In genomic region chr7:122969231-122970032, GRCm38 (mm10) we compare ENCODE assay signal across 8 mouse cellular contexts. TPM values are rescaled to one million over a fixed set of nuclear protein-coding genes. Genes with fewer than 3 reads are reported as not detected.
DNase-seq lines count a peak whose midpoint lies in the region; ATAC-seq and TF ChIP-seq lines count a peak whose summit lies in the region.

No protein-coding gene starts in this region.

- H3K9ac ChIP-seq in forebrain, embryonic 15.5 days (replicated peaks) = peak overlapping the region; percentile 98
- peak overlapping the region; percentile 100 for H3K9ac ChIP-seq in lung, embryonic 14.5 days

- no peaks in the 10 kb centered on the region for H3K27me3 ChIP-seq in forebrain, embryonic 15.5 days
- no peaks in the 10 kb centered on the region for H3K27me3 ChIP-seq in lung, embryonic 14.5 days (ENCODE audit: insufficient read depth, low read length)
- no peaks in the 10 kb centered on the region for H3K27me3 ChIP-seq in thymus, adult 2 months (ENCODE audit: control insufficient read depth, insufficient read depth, low read length)

- intact Hi-C loops in heart, postnatal 36 days (cut with DNase I) = loop anchor here (5.0 kb wide), 1 partner anchor 158 kb away; no protein-coding TSS in a partner anchor

- under 1% methylated on average over 60 of the region's 62 CpGs for WGBS in forebrain, embryonic 15.5 days
- WGBS in lung, embryonic 14.5 days = under 1% methylated on average over 62 of the region's 62 CpGs
- under 1% methylated on average over 62 of the region's 62 CpGs for WGBS in olfactory bulb, adult 2 months
- under 1% methylated on average over 62 of the region's 62 CpGs for WGBS in thymus, adult 2 months

- peak; percentile 91 for TF ChIP-seq POLR2A in olfactory bulb, adult 2 months (IDR thresholded peaks at IDR 0.05; ENCODE audit: insufficient read depth, low read depth, low read length)
- peak; percentile 97 for TF ChIP-seq POLR2A in thymus, adult 2 months (IDR thresholded peaks at IDR 0.05; ENCODE audit: control insufficient read depth, extremely low read depth, insufficient read depth, low read length, poor library complexity)

- no peaks in the 10 kb centered on the region for H3K9me3 ChIP-seq in forebrain, embryonic 15.5 days
- H3K9me3 ChIP-seq in lung, embryonic 14.5 days (ENCODE audit: low read depth, low read length) = no peaks in the 10 kb centered on the region

- peaks cover 9% of the 10 kb centered on the region for H3K36me3 ChIP-seq in forebrain, embryonic 15.5 days
- H3K36me3 ChIP-seq in lung, embryonic 14.5 days (ENCODE audit: insufficient read depth) = peaks cover 24% of the 10 kb centered on the region
- no peaks in the 10 kb centered on the region for H3K36me3 ChIP-seq in thymus, adult 2 months (ENCODE audit: control insufficient read depth, insufficient read depth, low read length)

- peak; percentile 98 for ATAC-seq in forebrain, embryonic 15.5 days (replicated peaks)
- ATAC-seq in lung, embryonic 14.5 days (ENCODE audit: insufficient read depth) = peak; percentile 98

- H3K27ac ChIP-seq in forebrain, embryonic 15.5 days (replicated peaks) = peak overlapping the region; percentile 92
- H3K27ac ChIP-seq in layer of hippocampus, adult 2 months = peak overlapping the region; percentile 100
- H3K27ac ChIP-seq in lung, embryonic 14.5 days (ENCODE audit: low read depth) = peak overlapping the region; percentile 93
- peak overlapping the region; percentile 97 for H3K27ac ChIP-seq in olfactory bulb, adult 2 months (ENCODE audit: insufficient read depth, low read depth, low read length)
- peak overlapping the region; percentile 46; the same call in 1 of the 2 replicates for H3K27ac ChIP-seq in thymus, adult 2 months (ENCODE audit: control insufficient read depth, insufficient read depth, low read length)

- TF ChIP-seq CTCF in layer of hippocampus, adult 2 months (conservative IDR thresholded peaks at IDR 0.05) = peak; percentile 53
- TF ChIP-seq CTCF in lung, embryonic 14.5 days (IDR thresholded peaks at IDR 0.05; ENCODE audit: low read depth) = no peak
- TF ChIP-seq CTCF in olfactory bulb, adult 2 months (IDR thresholded peaks at IDR 0.05; ENCODE audit: insufficient read depth, low read depth, low read length) = no peak
- TF ChIP-seq CTCF in thymus, adult 2 months (IDR thresholded peaks at IDR 0.05; ENCODE audit: borderline replicate concordance, control insufficient read depth, extremely low read depth, insufficient read depth, low read length, poor library complexity) = peak; percentile 55; the same call in 1 of the 2 replicates

- H3K4me2 ChIP-seq in forebrain, embryonic 15.5 days (replicated peaks) = peak overlapping the region; percentile 83
- peak overlapping the region; percentile 93 for H3K4me2 ChIP-seq in lung, embryonic 14.5 days

- DNase-seq in ES-CJ7 (ENCODE audit: low read depth, low spot score) = peak; percentile 95
- peak; percentile 94 for DNase-seq in cerebellum, adult 11 months
- DNase-seq in heart, postnatal 36 days = peak; percentile 93 to 95
- peak; percentile 92 to 95 for DNase-seq in layer of hippocampus, adult 2 months (ENCODE audit: low spot score in 2 of 2)
- DNase-seq in lung, embryonic 14.5 days = peak; percentile 96
- peak; percentile 95 for DNase-seq in thymus, adult 2 months

- H3K4me3 ChIP-seq in forebrain, embryonic 15.5 days = peak overlapping the region; percentile 99
- peak overlapping the region; percentile 99 for H3K4me3 ChIP-seq in layer of hippocampus, adult 2 months
- peak overlapping the region; percentile 99 for H3K4me3 ChIP-seq in lung, embryonic 14.5 days (ENCODE audit: low read depth, low read length)
- H3K4me3 ChIP-seq in olfactory bulb, adult 2 months (ENCODE audit: insufficient read depth, low read depth, low read length) = peak overlapping the region; percentile 74
- H3K4me3 ChIP-seq in thymus, adult 2 months (ENCODE audit: control insufficient read depth, insufficient read depth, low read length) = peak overlapping the region; percentile 74

- H3K4me1 ChIP-seq in forebrain, embryonic 15.5 days = peaks cover 31% of the 10 kb centered on the region
- peaks cover 12% of the 10 kb centered on the region; the same call in 1 of the 2 replicates for H3K4me1 ChIP-seq in lung, embryonic 14.5 days (ENCODE audit: insufficient read depth)
- H3K4me1 ChIP-seq in olfactory bulb, adult 2 months (ENCODE audit: control insufficient read depth, insufficient read depth, low read length) = peaks cover 3% of the 10 kb centered on the region
- peaks cover 9% of the 10 kb centered on the region; the same call in 1 of the 2 replicates for H3K4me1 ChIP-seq in thymus, adult 2 months (replicated peaks; ENCODE audit: control insufficient read depth, insufficient read depth, low read length)

RNA-seq across cellular contexts. Expression of gene Rbbp6, which starts 3.9 kb away (rescaled TPM):
- polyA plus RNA-seq in forebrain, embryonic 15.5 days (2015; fragmentation: Nextera tagmentation; extraction: Ambion mirVana) = 28.8 and 32.8 TPM in 2 replicates
- 10 to 100 TPM; 22.1 to 33.0 TPM for total RNA-seq in heart, postnatal 36 days (2021)
- total RNA-seq in layer of hippocampus, adult 2 months (2021) = 10 to 100 TPM; 70.9 to 78.7 TPM
- polyA plus RNA-seq in lung, embryonic 14.5 days (2014; fragmentation: Nextera tagmentation; extraction: Ambion mirVana) = 33.2 and 34.0 TPM in 2 replicates
- 191 TPM in 1 of 2 replicates, not detected in the other for polyA plus RNA-seq in olfactory bulb, adult 2 months (2012; ENCODE audit: insufficient read depth, insufficient read length, low replicate concordance, missing spikeins)
- 26.9 and 27.9 TPM in 2 replicates for polyA plus RNA-seq in thymus, adult 2 months (2012; rRNA removed)

Comparison
In these comparisons a context has a peak if more than half of its experiments do, and no peak if none do; other contexts are left out.
1. Peak in every context shown above with its lines: DNase-seq, ATAC-seq, H3K4me3 ChIP-seq and H3K27ac ChIP-seq.
2. H3K27ac ChIP-seq: peak in every context shown above with its lines; median percentile 100 in layer of hippocampus, adult 2 months; 97 in olfactory bulb, adult 2 months; 93 in lung, embryonic 14.5 days; 92 in forebrain, embryonic 15.5 days; 46 in thymus, adult 2 months.
3. CTCF ChIP-seq: peak in layer of hippocampus, adult 2 months (single experiment) and thymus, adult 2 months (single experiment); none in lung, embryonic 14.5 days (single experiment) and olfactory bulb, adult 2 months (single experiment).